Mouse (Mus musculus) CD4-positive naive resting alpha-beta T cell, adult 76 days (primary cell): ENCODE data around the gene 1700019D03Rik. TPM values are rescaled to one million over a fixed set of nuclear protein-coding genes. Genes with fewer than 3 reads are reported as not detected.

Source experiments
- total RNA-seq: library from RNA; stranded (reverse); gene quantifications from one replicate; pipeline ENCODE4 v1.2.4, GENCODE M21; 2023

Gene 1700019D03Rik
- total RNA-seq: 0.79 TPM

DNA sequence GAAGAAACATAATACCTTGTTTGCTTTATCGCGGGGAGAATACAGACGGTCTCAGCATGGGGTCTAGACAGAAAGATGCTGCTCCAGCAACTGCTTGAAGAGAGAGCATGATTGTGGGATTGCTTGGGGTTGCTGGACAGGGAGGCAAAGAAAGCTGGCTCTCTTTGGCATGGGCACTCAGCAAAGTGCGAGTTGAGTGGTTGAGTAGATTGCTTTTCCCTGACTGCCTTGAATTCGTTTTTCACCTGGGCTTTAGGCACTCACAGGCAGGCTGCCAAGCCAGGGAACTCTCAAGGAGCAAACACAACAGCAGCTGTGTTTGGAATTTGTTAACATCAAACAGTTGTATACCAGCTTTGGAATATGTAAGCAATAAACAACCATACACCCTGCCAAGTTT, at the start of gene 1700019D03Rik:
TSS of gene 1700019D03Rik (minus strand) at position 101 of the 400 bp plus-strand sequence.

DNA sequence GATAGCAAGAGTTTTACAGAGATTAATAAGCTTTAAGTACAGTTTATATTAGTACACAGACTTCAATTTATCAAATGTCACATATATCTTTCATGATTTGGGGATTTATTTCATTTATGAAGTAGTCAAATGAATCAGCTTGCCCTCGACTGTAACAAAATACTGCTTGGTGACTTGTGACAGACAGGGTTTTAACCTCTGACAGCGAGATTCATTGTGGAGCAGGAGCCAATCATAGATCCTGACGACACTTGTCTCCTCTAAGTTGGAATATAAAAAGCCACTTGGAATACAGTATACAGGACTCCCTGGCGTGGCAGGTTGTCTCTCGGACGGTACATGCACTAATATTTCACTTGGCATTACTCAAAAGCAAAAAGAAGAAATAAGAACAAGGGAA, 41.4 kb upstream of the 1700019D03Rik start, which contains the start of gene Mstn:
TSS of gene Mstn (plus strand) at position 301 of the 400 bp plus-strand sequence.

Other genes starting within 250 kb of the 1700019D03Rik start
- 66.1 TPM for gene Inpp1, start 202.5 kb downstream of the 1700019D03Rik start, total RNA-seq
- gene Hibch, start 175.2 kb downstream of the 1700019D03Rik start, total RNA-seq: 16.9 TPM
- gene Mstn, start 41.5 kb upstream of the 1700019D03Rik start, total RNA-seq: not detected
- gene 1700019A02Rik, start 167.5 kb upstream of the 1700019D03Rik start, total RNA-seq: not detected